Mouse (Mus musculus) cerebral cortex, adult 2 months (tissue): Measurements from ENCODE around the gene B3gnt2.

ENCODE experiments used
- WGBS: fragments of 180-500 bp; shearing (Covaris S2); methylation state at CpG from one replicate; pipeline ENCODE4 v1.1.7; 2018; 5-methylcytosine and 5-hydroxymethylcytosine counted together

The B3gnt2 gene

GRCm38 (mm10) chr11:22860335-22861227 lies at the start of gene B3gnt2:
Gene B3gnt2, minus strand, starts transcription at chr11:22860961.
- WGBS = 13% methylated on average over 41 of the region's 41 CpGs

- WGBS = 82% methylated on average over 2 of the region's 2 CpGs
These were observed 42.2 kb upstream of the B3gnt2 start for GRCm38 (mm10) chr11:22902923-22903322.

- 83% methylated on average over 3 of the region's 3 CpGs for WGBS
These were observed 39.3 kb upstream of the B3gnt2 start for GRCm38 (mm10) chr11:22900041-22900440.

- WGBS = 94% methylated on average over 4 of the region's 4 CpGs
These were observed 36.9 kb upstream of the B3gnt2 start for GRCm38 (mm10) chr11:22897642-22898041.

GRCm38 (mm10) chr11:22897127-22897526 lies 36.4 kb upstream of the B3gnt2 start:
- WGBS = 91% methylated on average over 4 of the region's 4 CpGs

- WGBS = 88% methylated on average over 3 of the region's 3 CpGs
These were observed 32.3 kb upstream of the B3gnt2 start for GRCm38 (mm10) chr11:22893075-22893474.

- WGBS = 85% methylated on average over 6 of the region's 6 CpGs
These were observed 31.7 kb upstream of the B3gnt2 start for GRCm38 (mm10) chr11:22892466-22892865.

- 92% methylated on average over 7 of the region's 7 CpGs for WGBS
These were observed 31.1 kb upstream of the B3gnt2 start for GRCm38 (mm10) chr11:22891876-22892275.

- 87% methylated on average over 9 of the region's 9 CpGs for WGBS
These were observed 30.5 kb upstream of the B3gnt2 start for GRCm38 (mm10) chr11:22891242-22891641.

GRCm38 (mm10) chr11:22889224-22889623 lies 28.5 kb upstream of the B3gnt2 start:
- 67% methylated on average over 3 of the region's 3 CpGs for WGBS

GRCm38 (mm10) chr11:22886991-22887390 lies 26.2 kb upstream of the B3gnt2 start:
- 80% methylated on average over 4 of the region's 4 CpGs for WGBS

GRCm38 (mm10) chr11:22885350-22885749 lies 24.6 kb upstream of the B3gnt2 start:
- WGBS = 96% methylated on average over 1 of the region's 1 CpGs

- WGBS = 84% methylated on average over 2 of the region's 2 CpGs
These were observed 22.9 kb upstream of the B3gnt2 start for GRCm38 (mm10) chr11:22883676-22884075.

GRCm38 (mm10) chr11:22880383-22881172 lies 19.8 kb upstream of the B3gnt2 start:
- WGBS = 72% methylated on average over 3 of the region's 3 CpGs

GRCm38 (mm10) chr11:22879645-22880044 lies 18.9 kb upstream of the B3gnt2 start:
- 74% methylated on average over 4 of the region's 4 CpGs for WGBS

GRCm38 (mm10) chr11:22876680-22877330 lies 16.0 kb upstream of the B3gnt2 start:
- 95% methylated on average over 3 of the region's 3 CpGs for WGBS

GRCm38 (mm10) chr11:22875279-22875678 lies 14.5 kb upstream of the B3gnt2 start:
- WGBS = 76% methylated on average over 4 of the region's 4 CpGs

- WGBS = 50% methylated on average over 6 of the region's 6 CpGs
These were observed 14.0 kb upstream of the B3gnt2 start for GRCm38 (mm10) chr11:22874747-22875146.

GRCm38 (mm10) chr11:22873383-22873782 lies 12.6 kb upstream of the B3gnt2 start:
- WGBS = 42% methylated on average over 4 of the region's 4 CpGs

- 63% methylated on average over 4 of the region's 4 CpGs for WGBS
These were observed 11.5 kb upstream of the B3gnt2 start for GRCm38 (mm10) chr11:22872307-22872680.

GRCm38 (mm10) chr11:22871628-22872306 lies 11.0 kb upstream of the B3gnt2 start:
- 58% methylated on average over 7 of the region's 7 CpGs for WGBS

GRCm38 (mm10) chr11:22868582-22868981 lies 7.8 kb upstream of the B3gnt2 start:
- WGBS = 82% methylated on average over 8 of the region's 8 CpGs
